In the genomic region with DNA sequence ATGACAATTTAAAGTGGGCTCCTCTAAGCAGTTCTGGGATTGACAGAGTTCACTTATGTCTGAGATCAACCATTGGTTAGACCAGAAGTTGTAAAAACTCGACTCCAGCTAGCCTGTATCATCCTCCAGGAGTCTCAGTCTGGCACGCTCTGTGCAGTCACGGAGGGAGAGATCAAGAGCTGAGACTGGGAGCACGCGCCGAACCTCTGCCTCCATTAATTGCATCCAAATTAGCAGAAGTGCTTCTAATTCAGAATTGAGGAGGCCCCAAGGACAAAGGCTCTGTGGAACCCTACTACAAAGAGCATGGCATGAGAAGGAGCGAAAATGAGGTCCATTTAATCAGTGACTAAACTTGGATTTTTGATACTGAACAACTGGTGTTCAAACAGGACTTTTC, we compare ENCODE assay signal across 22 mouse cellular contexts.
DNase-seq lines count a peak whose midpoint lies in the region; ATAC-seq and TF ChIP-seq lines count a peak whose summit lies in the region.
"Had no signal": no experiment of that assay in that cellular context is flagged by ENCODE, and none has a peak within 500 bp of the region (broad histone marks: within the 10 kb centered on the region; RNA-seq: fewer than 3 reads in every experiment).

No protein-coding gene starts in this region.

- intact Hi-C loops in left cerebral cortex, adult 2 months (cut with DNase I), result no loop called here

- H3K27ac ChIP-seq in heart, embryonic 14.5 days (replicated peaks in 1 of 2; ENCODE audit: control insufficient read depth in 1 of 2, insufficient read depth in 1 of 2, low read depth in 2 of 2, low read length in 2 of 2), result no peak overlapping the region
- no peak overlapping the region for H3K27ac ChIP-seq in forebrain, embryonic 11.5 days (ENCODE audit: low read depth, low read length)
- H3K27ac ChIP-seq in forebrain, postnatal 0 days (ENCODE audit: low read depth, low read length), result no peak overlapping the region
- H3K27ac ChIP-seq in left cerebral cortex, adult 2 months, result no peak overlapping the region
- H3K27ac ChIP-seq: embryonic facial prominence, embryonic 15.5 days; hindbrain, embryonic 15.5 days; kidney, postnatal 0 days; neural tube, embryonic 12.5 days; stomach, postnatal 0 days had no signal

- H3K36me3 ChIP-seq in heart, embryonic 14.5 days (ENCODE audit: control insufficient read depth, insufficient read depth, low read length), result no peaks in the 10 kb centered on the region
- no peaks in the 10 kb centered on the region for H3K36me3 ChIP-seq in forebrain, embryonic 11.5 days (ENCODE audit: control insufficient read depth, insufficient read depth, low read length)
- no peaks in the 10 kb centered on the region for H3K36me3 ChIP-seq in forebrain, postnatal 0 days (ENCODE audit: insufficient read depth)
- H3K36me3 ChIP-seq: embryonic facial prominence, embryonic 15.5 days; hindbrain, embryonic 15.5 days; neural tube, embryonic 12.5 days had no signal

- no peak overlapping the region for H3K9ac ChIP-seq in heart, embryonic 14.5 days (ENCODE audit: low read length)
- H3K9ac ChIP-seq in forebrain, embryonic 11.5 days (ENCODE audit: low read length), result no peak overlapping the region
- H3K9ac ChIP-seq in forebrain, postnatal 0 days, result no peak overlapping the region
- H3K9ac ChIP-seq: embryonic facial prominence, embryonic 15.5 days; hindbrain, embryonic 15.5 days; neural tube, embryonic 12.5 days had no signal

- TF ChIP-seq CTCF in brain, embryonic 14.5 days (IDR thresholded peaks at IDR 0.05; ENCODE audit: borderline replicate concordance, extremely low read depth, insufficient read depth, insufficient read length), result no peak
- no peak for TF ChIP-seq CTCF in forebrain, postnatal 0 days (IDR thresholded peaks at IDR 0.05; ENCODE audit: low read depth)
- TF ChIP-seq CTCF in left cerebral cortex, adult 2 months (IDR thresholded peaks at IDR 0.05), result no peak

- no peak for TF ChIP-seq POLR2A in brain, embryonic 14.5 days (IDR thresholded peaks at IDR 0.05; ENCODE audit: borderline replicate concordance, extremely low read depth, insufficient read depth, insufficient read length, poor library complexity, severe bottlenecking)

- H3K4me2 ChIP-seq in heart, embryonic 14.5 days (ENCODE audit: low read length), result peak overlapping the region; percentile 16
- H3K4me2 ChIP-seq in forebrain, embryonic 11.5 days (ENCODE audit: low read depth, low read length, severe bottlenecking), result no peak overlapping the region; the same call in 1 of the 2 replicates
- peak overlapping the region; percentile 24; the same call in 1 of the 2 replicates for H3K4me2 ChIP-seq in forebrain, postnatal 0 days (ENCODE audit: low read depth)
- H3K4me2 ChIP-seq: embryonic facial prominence, embryonic 15.5 days; hindbrain, embryonic 15.5 days; neural tube, embryonic 12.5 days had no signal

- no peak overlapping the region for H3K4me3 ChIP-seq in heart, embryonic 14.5 days (ENCODE audit: control insufficient read depth in 1 of 2, insufficient read depth in 1 of 2, low read depth in 1 of 2, low read length in 2 of 2)
- H3K4me3 ChIP-seq in forebrain, embryonic 11.5 days (ENCODE audit: low read depth, low read length), result no peak overlapping the region
- H3K4me3 ChIP-seq in forebrain, postnatal 0 days (ENCODE audit: low read depth, low read length), result no peak overlapping the region
- no peak overlapping the region for H3K4me3 ChIP-seq in left cerebral cortex, adult 2 months
- H3K4me3 ChIP-seq: embryonic facial prominence, embryonic 15.5 days; hindbrain, embryonic 15.5 days; neural tube, embryonic 12.5 days had no signal

- no peak for DNase-seq in heart, postnatal 4 days
- peak; percentile 67 for DNase-seq in brain, embryonic 14.5 days (ENCODE audit: low read depth)
- DNase-seq in forebrain, embryonic 11.5 days (ENCODE audit: low spot score), result peak; percentile 59
- DNase-seq in forebrain, postnatal 0 days, result no peak
- no peak for DNase-seq in spleen, postnatal 10 days (ENCODE audit: low spot score in 2 of 2)
- no peak for DNase-seq in left cerebral cortex, adult 2 months (ENCODE audit: extremely low spot score in 1 of 2, low spot score in 2 of 2)
- DNase-seq: adrenal gland, postnatal 10 days; cerebellum, adult 8-10 months; cerebellum, postnatal 36 days; gastrocnemius, postnatal 10 days; heart, postnatal 10 days; kidney, adult 2 months; lung, postnatal 4 days; midbrain, embryonic 14.5 days; thymus, adult 2 months; thymus, postnatal 4 days had no signal

- peaks cover 0 to 2% of the 10 kb centered on the region in 2 experiments; a peak in 1 of 4 replicates for H3K4me1 ChIP-seq in heart, embryonic 14.5 days (ENCODE audit: control insufficient read depth in 2 of 2, insufficient read depth in 2 of 2, low read length in 2 of 2)
- 0 out of 2 replicates have a peak, but pooled peaks cover 3% of the 10 kb centered on the region for H3K4me1 ChIP-seq in forebrain, embryonic 11.5 days (replicated peaks; ENCODE audit: control insufficient read depth, insufficient read depth, low read length)
- no peaks in the 10 kb centered on the region for H3K4me1 ChIP-seq in forebrain, postnatal 0 days (ENCODE audit: insufficient read depth)
- H3K4me1 ChIP-seq: embryonic facial prominence, embryonic 15.5 days; hindbrain, embryonic 15.5 days; neural tube, embryonic 12.5 days had no signal

- no peak for ATAC-seq in heart, embryonic 14.5 days (ENCODE audit: insufficient number of reproducible peaks, insufficient read depth, low FRiP score, low read depth)
- peak; percentile 84 for ATAC-seq in forebrain, embryonic 11.5 days (replicated peaks; ENCODE audit: low FRiP score)
- no peak for ATAC-seq in forebrain, postnatal 0 days

- H3K9me3 ChIP-seq in heart, embryonic 14.5 days (ENCODE audit: control insufficient read depth, low read length), result no peaks in the 10 kb centered on the region
- H3K9me3 ChIP-seq in forebrain, embryonic 11.5 days (ENCODE audit: control insufficient read depth, low read length), result no peaks in the 10 kb centered on the region
- H3K9me3 ChIP-seq in forebrain, postnatal 0 days (ENCODE audit: low read length), result no peaks in the 10 kb centered on the region
- H3K9me3 ChIP-seq: embryonic facial prominence, embryonic 15.5 days; hindbrain, embryonic 15.5 days; neural tube, embryonic 12.5 days had no signal

- H3K27me3 ChIP-seq in heart, embryonic 14.5 days (ENCODE audit: control insufficient read depth, insufficient read depth, low read length), result no peaks in the 10 kb centered on the region
- H3K27me3 ChIP-seq in forebrain, embryonic 11.5 days (ENCODE audit: control insufficient read depth, insufficient read depth, low read length), result no peaks in the 10 kb centered on the region
- H3K27me3 ChIP-seq in forebrain, postnatal 0 days (ENCODE audit: insufficient read depth, low read length), result no peaks in the 10 kb centered on the region
- H3K27me3 ChIP-seq: embryonic facial prominence, embryonic 15.5 days; hindbrain, embryonic 15.5 days; neural tube, embryonic 12.5 days had no signal

- 38% methylated on average over 7 of the region's 7 CpGs for WGBS in heart, embryonic 14.5 days
- WGBS in forebrain, embryonic 11.5 days, result 38% methylated on average over 7 of the region's 7 CpGs
- 12% methylated on average over 7 of the region's 7 CpGs for WGBS in forebrain, postnatal 0 days

Comparison
In these comparisons a context has a peak if more than half of its experiments do, and no peak if none do; other contexts are left out.
1. DNase-seq: peak in brain, embryonic 14.5 days (single experiment) and forebrain, embryonic 11.5 days (single experiment); none in heart, postnatal 4 days (single experiment), forebrain, postnatal 0 days (single experiment), spleen, postnatal 10 days (0 of 2) and left cerebral cortex, adult 2 months (0 of 2).